Mouse (Mus musculus) kidney, postnatal 36 days (tissue): ENCODE measurements around the gene Ripor3.
A peak's percentile ranks its signal among the peaks of the same experiment; 100 is the strongest.

Experiments used
- DNase-seq, 2 experiments: peaks; one replicate each; pipeline ENCODE4 v3.0.0; 2021 to 2022; ENCODE audit warnings: mixed read lengths in 2 of 2

The Ripor3 gene

GRCm38 (mm10) chr2:167951301-167952211, 58.9 kb downstream of the Ripor3 start:
- no peak for DNase-seq

GRCm38 (mm10) chr2:167950681-167951080, 59.7 kb downstream of the Ripor3 start:
- DNase-seq: peak; percentile 87 to 95

GRCm38 (mm10) chr2:167949808-167950207, 60.6 kb downstream of the Ripor3 start:
- DNase-seq: no peak

- DNase-seq: no peak
Measured at GRCm38 (mm10) chr2:167949250-167949649, 61.2 kb downstream of the Ripor3 start.

- DNase-seq: no peak
Measured at GRCm38 (mm10) chr2:167948557-167948956, 61.9 kb downstream of the Ripor3 start.

GRCm38 (mm10) chr2:167948047-167948446, 62.4 kb downstream of the Ripor3 start:
- no peak for DNase-seq

GRCm38 (mm10) chr2:167947251-167947650, 63.2 kb downstream of the Ripor3 start:
- no peak for DNase-seq

GRCm38 (mm10) chr2:167945451-167945850, 65.0 kb downstream of the Ripor3 start:
- no peak for DNase-seq

GRCm38 (mm10) chr2:167944193-167944592, 66.2 kb downstream of the Ripor3 start:
- no peak for DNase-seq

- DNase-seq: peak in 1 of 2 experiments; percentile 58
Measured at GRCm38 (mm10) chr2:167942926-167943633, 67.3 kb downstream of the Ripor3 start.

- DNase-seq: peak; percentile 85 to 87
Measured at GRCm38 (mm10) chr2:167942199-167942925, 68.1 kb downstream of the Ripor3 start.

GRCm38 (mm10) chr2:167941745-167942176, 68.7 kb downstream of the Ripor3 start:
- DNase-seq: no peak

GRCm38 (mm10) chr2:167941320-167941719, 69.1 kb downstream of the Ripor3 start:
- no peak for DNase-seq

- DNase-seq: no peak
Measured at GRCm38 (mm10) chr2:167940636-167941035, 69.8 kb downstream of the Ripor3 start.

- DNase-seq: no peak
Measured at GRCm38 (mm10) chr2:167939632-167940399, 70.6 kb downstream of the Ripor3 start.

- no peak for DNase-seq
Measured at GRCm38 (mm10) chr2:167939204-167939603, 71.2 kb downstream of the Ripor3 start.

- no peak for DNase-seq
Measured at GRCm38 (mm10) chr2:167938786-167939185, 71.6 kb downstream of the Ripor3 start.

GRCm38 (mm10) chr2:167935956-167936355, 74.5 kb downstream of the Ripor3 start:
- no peak for DNase-seq

GRCm38 (mm10) chr2:167933397-167933796, 77.0 kb downstream of the Ripor3 start:
- DNase-seq: no peak

GRCm38 (mm10) chr2:167932727-167933231, 77.6 kb downstream of the Ripor3 start:
- no peak for DNase-seq

- peak; percentile 99 for DNase-seq
Measured at GRCm38 (mm10) chr2:167931985-167932726, 78.3 kb downstream of the Ripor3 start, which contains the start of gene Ptpn1. Ptpn1 (plus strand) TSS chr2:167932057.
